Mouse (Mus musculus) embryonic facial prominence, embryonic 13.5 days (tissue): ENCODE measurements at regions not wholly inside any gene's neighbourhood (a gene's known extent, or its start where the extent isn't known, plus 50 kb on each side); places are given as distances from the start of the nearest gene placed in this dataset.

Source experiments
- ATAC-seq: fragments of 200-750 bp; cut with Nextera tagmentation; 2 replicates; pipeline ENCODE4 v1.8.0; 2017; ENCODE audit warnings: low read depth; ENCODE audit not compliant: insufficient number of reproducible peaks, insufficient read depth, low FRiP score, low TSS enrichment
- H3K27ac ChIP-seq: fragments of 300-500 bp; sonication (generic); 2 replicates; pipeline ENCODE4 v1.5.1; 2015; ENCODE audit warnings: moderate library complexity, mild to moderate bottlenecking, inconsistent platforms
- H3K27me3 ChIP-seq: fragments of 300-500 bp; sonication (generic); 2 replicates; pipeline ENCODE4 v1.6.1; 2015; ENCODE audit warnings: mild to moderate bottlenecking, inconsistent platforms
- H3K36me3 ChIP-seq: fragments of 300-500 bp; sonication (generic); 2 replicates; pipeline ENCODE4 v1.6.1; 2015; ENCODE audit warnings: mild to moderate bottlenecking, inconsistent platforms
- H3K4me1 ChIP-seq: fragments of 300-500 bp; sonication (generic); 2 replicates; pipeline ENCODE4 v1.6.1; 2015; ENCODE audit warnings: inconsistent platforms
- H3K4me2 ChIP-seq: fragments of 300-500 bp; sonication (generic); 2 replicates; pipeline ENCODE4 v1.6.1; 2015; ENCODE audit warnings: moderate library complexity, mild to moderate bottlenecking, inconsistent platforms
- H3K4me3 ChIP-seq: fragments of 300-500 bp; sonication (generic); 2 replicates; pipeline ENCODE4 v1.5.1; 2015; ENCODE audit warnings: mild to moderate bottlenecking, inconsistent platforms
- H3K9ac ChIP-seq: fragments of 300-500 bp; sonication (generic); 2 replicates; pipeline ENCODE4 v1.6.1; 2015; ENCODE audit warnings: mild to moderate bottlenecking, inconsistent platforms
- H3K9me3 ChIP-seq: fragments of 300-500 bp; sonication (generic); 2 replicates; pipeline ENCODE4 v1.6.1; 2016; ENCODE audit warnings: inconsistent platforms
- WGBS: fragments of 180-500 bp; shearing (Covaris S2); methylation state at CpG from one replicate; pipeline ENCODE4 v1.1.7; 2015; ENCODE audit warnings: mixed read lengths; 5-methylcytosine and 5-hydroxymethylcytosine counted together

GRCm38 (mm10) chr2:78049248-78049874 is 103.2 kb upstream of the Cwc22 start:
- ATAC-seq: no peak

GRCm38 (mm10) chr2:78048706-78049055 is 102.5 kb upstream of the Cwc22 start:
- no peak overlapping the region for H3K9ac ChIP-seq
- H3K4me1 ChIP-seq: peaks cover 8% of the 10 kb centered on the region; the same call in 1 of the 2 replicates
- H3K27ac ChIP-seq: no peak overlapping the region
- no peaks in the 10 kb centered on the region for H3K36me3 ChIP-seq
- peaks cover 17% of the 10 kb centered on the region; the same call in 1 of the 2 replicates for H3K27me3 ChIP-seq
- no peak for ATAC-seq
- no peaks in the 10 kb centered on the region for H3K9me3 ChIP-seq
- no peak overlapping the region for H3K4me3 ChIP-seq
- WGBS: 59% methylated on average over 6 of the region's 6 CpGs
- H3K4me2 ChIP-seq: peak overlapping the region; percentile 50; the same call in 1 of the 2 replicates

More at GRCm38 (mm10) chr2:78049248-78049874, 103.2 kb upstream of the Cwc22 start:
- WGBS: 22% methylated on average over 8 of the region's 8 CpGs
- Histone ChIP-seq H3K4me2 (peak overlapping the region; percentile 50), H3K9ac (no peak overlapping the region), H3K9me3 (no peaks in the 10 kb centered on the region), H3K36me3 (no peaks in the 10 kb centered on the region), H3K4me1 (peaks cover 8% of the 10 kb centered on the region; the same call in 1 of the 2 replicates), H3K27me3 (peaks cover 17% of the 10 kb centered on the region; the same call in 1 of the 2 replicates), H3K27ac (no peak overlapping the region), H3K4me3 (0 out of 2 replicates have a peak overlapping the region, but pooled peaks have one; percentile 14)

- WGBS: 42% methylated on average over 11 of the region's 11 CpGs
- no peaks in the 10 kb centered on the region for H3K36me3 ChIP-seq
- peaks cover 8% of the 10 kb centered on the region; the same call in 1 of the 2 replicates for H3K4me1 ChIP-seq
- H3K9ac ChIP-seq: no peak overlapping the region
- no peak overlapping the region for H3K4me3 ChIP-seq
- H3K4me2 ChIP-seq: 0 out of 2 replicates have a peak overlapping the region, but pooled peaks have one; percentile 50
- peaks cover 17% of the 10 kb centered on the region; the same call in 1 of the 2 replicates for H3K27me3 ChIP-seq
- no peak overlapping the region for H3K27ac ChIP-seq
- ATAC-seq: no peak
- no peaks in the 10 kb centered on the region for H3K9me3 ChIP-seq
Observed at GRCm38 (mm10) chr2:78048030-78048705, 102.0 kb upstream of the Cwc22 start.

GRCm38 (mm10) chr2:78027319-78027718 is 81.1 kb upstream of the Cwc22 start:
- no peak for ATAC-seq
- no peaks in the 10 kb centered on the region for H3K27me3 ChIP-seq
- no peak overlapping the region for H3K4me2 ChIP-seq
- no peak overlapping the region for H3K9ac ChIP-seq
- WGBS: 53% methylated on average over 2 of the region's 2 CpGs
- H3K36me3 ChIP-seq: no peaks in the 10 kb centered on the region
- 0 out of 2 replicates have a peak, but pooled peaks cover 3% of the 10 kb centered on the region for H3K4me1 ChIP-seq
- H3K4me3 ChIP-seq: no peak overlapping the region
- H3K9me3 ChIP-seq: no peaks in the 10 kb centered on the region
- no peak overlapping the region for H3K27ac ChIP-seq

GRCm38 (mm10) chr2:78026808-78027207 is 80.6 kb upstream of the Cwc22 start:
- H3K27me3 ChIP-seq: no peaks in the 10 kb centered on the region
- 0 out of 2 replicates have a peak, but pooled peaks cover 3% of the 10 kb centered on the region for H3K4me1 ChIP-seq
- H3K4me3 ChIP-seq: no peak overlapping the region
- H3K9me3 ChIP-seq: no peaks in the 10 kb centered on the region
- ATAC-seq: no peak
- no peak overlapping the region for H3K9ac ChIP-seq
- H3K36me3 ChIP-seq: no peaks in the 10 kb centered on the region
- H3K27ac ChIP-seq: no peak overlapping the region
- H3K4me2 ChIP-seq: no peak overlapping the region
- WGBS: 25% methylated on average over 6 of the region's 6 CpGs

- H3K4me2 ChIP-seq: no peak overlapping the region
Observed at GRCm38 (mm10) chr2:78025651-78026435, 79.7 kb upstream of the Cwc22 start.

GRCm38 (mm10) chr2:78024981-78025565 is 78.9 kb upstream of the Cwc22 start:
- no peaks in the 10 kb centered on the region for H3K27me3 ChIP-seq
- H3K4me2 ChIP-seq: no peak overlapping the region
- no peaks in the 10 kb centered on the region for H3K36me3 ChIP-seq
- no peak for ATAC-seq
- H3K27ac ChIP-seq: no peak overlapping the region
- WGBS: 79% methylated on average over 1 of the region's 1 CpGs
- no peaks in the 10 kb centered on the region for H3K9me3 ChIP-seq
- 0 out of 2 replicates have a peak, but pooled peaks cover 3% of the 10 kb centered on the region for H3K4me1 ChIP-seq
- no peak overlapping the region for H3K4me3 ChIP-seq
- H3K9ac ChIP-seq: no peak overlapping the region

More at GRCm38 (mm10) chr2:78025651-78026435, 79.7 kb upstream of the Cwc22 start:
- Histone ChIP-seq H3K9me3 (no peaks in the 10 kb centered on the region), H3K27ac (no peak overlapping the region), H3K9ac (no peak overlapping the region), H3K36me3 (no peaks in the 10 kb centered on the region), H3K4me3 (no peak overlapping the region), H3K4me1 (0 out of 2 replicates have a peak, but pooled peaks cover 3% of the 10 kb centered on the region), H3K27me3 (no peaks in the 10 kb centered on the region)
- 62% methylated on average over 16 of the region's 16 CpGs for WGBS
- no peak for ATAC-seq

GRCm38 (mm10) chr2:78023916-78024685 is 77.9 kb upstream of the Cwc22 start:
- Histone ChIP-seq H3K4me3 (no peak overlapping the region), H3K9me3 (no peaks in the 10 kb centered on the region), H3K27ac (no peak overlapping the region), H3K4me1 (0 out of 2 replicates have a peak, but pooled peaks cover 3% of the 10 kb centered on the region), H3K9ac (no peak overlapping the region), H3K4me2 (no peak overlapping the region), H3K27me3 (no peaks in the 10 kb centered on the region), H3K36me3 (no peaks in the 10 kb centered on the region)
- 64% methylated on average over 4 of the region's 4 CpGs for WGBS
- ATAC-seq: no peak

GRCm38 (mm10) chr2:78023416-78023815 is 77.2 kb upstream of the Cwc22 start:
- Histone ChIP-seq H3K27me3 (no peaks in the 10 kb centered on the region), H3K9ac (no peak overlapping the region), H3K4me1 (0 out of 2 replicates have a peak, but pooled peaks cover 3% of the 10 kb centered on the region), H3K36me3 (no peaks in the 10 kb centered on the region), H3K4me3 (no peak overlapping the region), H3K4me2 (no peak overlapping the region), H3K9me3 (no peaks in the 10 kb centered on the region), H3K27ac (no peak overlapping the region)
- 85% methylated on average over 2 of the region's 2 CpGs for WGBS
- ATAC-seq: no peak

GRCm38 (mm10) chr2:78022756-78023155 is 76.6 kb upstream of the Cwc22 start:
- Histone ChIP-seq H3K27ac (no peak overlapping the region), H3K9me3 (no peaks in the 10 kb centered on the region), H3K9ac (no peak overlapping the region), H3K27me3 (no peaks in the 10 kb centered on the region), H3K4me3 (no peak overlapping the region), H3K4me1 (0 out of 2 replicates have a peak, but pooled peaks cover 3% of the 10 kb centered on the region), H3K4me2 (no peak overlapping the region), H3K36me3 (no peaks in the 10 kb centered on the region)
- no peak for ATAC-seq
- WGBS: 81% methylated on average over 4 of the region's 4 CpGs
